Mouse (Mus musculus): Measurements from ENCODE around the gene Ndufv2.

The Ndufv2 gene

DNA sequence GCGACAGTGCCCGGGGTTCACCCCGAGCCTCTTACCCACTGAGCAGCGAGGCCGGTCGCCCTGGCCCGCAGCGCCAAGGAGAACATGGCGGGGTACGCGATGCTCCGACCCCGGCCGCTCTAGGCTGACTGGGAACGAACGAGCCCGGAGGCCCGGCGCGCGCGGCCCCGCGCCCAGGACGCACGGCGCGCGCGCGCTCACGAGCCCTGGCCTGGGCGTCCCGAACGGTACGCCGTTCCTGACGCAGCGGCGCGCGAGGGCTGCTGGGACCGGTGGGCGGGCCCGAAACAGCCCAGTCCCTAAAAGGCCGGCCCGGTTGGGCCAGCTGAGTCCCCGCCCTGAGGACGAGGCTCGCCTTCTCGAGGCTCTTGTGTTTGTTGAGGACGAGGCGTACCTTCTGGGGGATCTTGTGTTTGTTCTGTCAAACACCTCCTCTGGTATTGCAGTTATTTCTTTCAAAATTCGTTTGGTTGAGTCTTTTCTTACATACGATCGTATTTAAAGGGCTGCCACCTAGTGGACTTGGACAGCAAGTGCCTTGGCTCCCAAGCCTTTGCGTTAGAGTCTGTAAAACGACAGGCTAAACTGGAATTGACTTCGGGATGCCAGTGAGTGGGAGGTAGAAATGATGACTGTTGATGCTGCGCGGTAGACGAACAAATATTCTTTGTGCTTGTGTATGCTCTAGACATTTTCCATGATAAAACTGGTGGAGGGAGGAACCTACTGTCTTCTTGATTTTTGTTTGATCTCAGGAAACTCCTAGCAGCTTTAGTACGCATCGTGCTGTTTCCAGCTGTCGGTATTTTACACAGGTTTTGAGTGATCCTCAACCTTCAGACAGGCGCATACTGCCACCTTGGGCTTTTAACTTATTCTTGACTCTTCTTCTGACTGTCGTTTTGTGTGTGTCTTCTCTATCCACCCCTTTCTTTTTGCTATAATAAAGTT lies at the start of gene Ndufv2:
Gene Ndufv2, minus strand, starts transcription at position 180 of the 951 bp plus-strand sequence.
- peak; percentile 97 for DNase-seq

DNA sequence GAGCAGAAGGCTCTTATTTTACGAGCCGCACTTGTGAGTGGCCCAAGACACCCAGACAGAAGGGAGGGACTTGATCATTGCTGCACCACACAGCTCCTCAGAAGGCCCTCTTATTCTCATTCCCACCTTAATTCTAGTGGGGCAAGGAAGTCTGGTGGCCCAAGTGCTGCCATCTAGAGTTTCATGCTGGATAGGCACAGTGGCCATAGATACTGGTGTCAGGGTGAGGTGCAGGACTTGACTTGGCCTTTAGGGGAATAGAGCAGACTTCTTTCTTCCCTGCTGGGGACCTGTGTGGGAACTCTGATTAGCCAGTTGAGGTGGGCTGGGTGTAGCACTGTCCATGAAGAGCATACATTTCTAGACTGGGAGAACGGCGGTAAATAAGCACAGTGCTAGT lies 29.9 kb upstream of the Ndufv2 start:
- DNase-seq: no peak

DNA sequence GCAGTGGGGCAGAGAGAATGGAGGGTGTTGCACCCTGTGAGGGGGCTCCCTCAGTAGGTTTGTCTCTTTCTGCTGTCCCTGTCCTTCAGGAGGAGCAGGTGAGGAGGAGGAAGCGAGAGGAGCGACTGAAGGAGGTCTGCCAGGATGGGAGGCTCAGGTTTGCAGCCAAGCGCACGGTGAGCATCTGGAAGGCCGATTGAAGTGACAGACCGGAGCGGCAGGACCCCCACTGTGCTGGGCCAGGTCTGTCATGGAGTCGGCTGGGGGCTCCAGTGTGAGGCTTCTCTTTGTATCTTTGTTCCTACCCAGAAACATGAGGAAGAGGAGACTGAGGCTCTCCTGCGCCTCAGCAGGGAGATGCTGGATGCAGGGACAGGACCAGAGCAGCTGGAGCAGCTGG lies 29.0 kb upstream of the Ndufv2 start:
- DNase-seq: no peak

DNA sequence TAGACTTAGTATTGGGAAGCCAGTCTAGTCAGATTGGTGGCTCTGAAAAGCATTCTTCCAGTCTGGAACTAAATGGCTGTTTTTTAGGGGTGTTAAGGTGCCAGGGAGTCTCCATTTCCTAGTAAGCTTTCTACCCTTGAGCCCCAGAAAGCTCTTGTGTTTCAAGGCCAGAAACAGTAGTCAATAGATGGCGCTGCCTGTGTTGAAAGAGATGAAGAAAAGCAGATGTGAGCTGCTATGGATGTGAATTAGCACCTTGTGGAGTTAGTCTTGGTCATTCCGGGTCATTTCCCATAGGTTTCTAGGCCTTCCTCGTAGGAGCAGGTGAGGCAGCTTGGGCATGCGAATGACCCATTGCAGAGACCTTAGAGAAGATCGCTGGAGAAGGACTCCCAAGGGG lies 23.9 kb upstream of the Ndufv2 start:
- no peak for DNase-seq

DNA sequence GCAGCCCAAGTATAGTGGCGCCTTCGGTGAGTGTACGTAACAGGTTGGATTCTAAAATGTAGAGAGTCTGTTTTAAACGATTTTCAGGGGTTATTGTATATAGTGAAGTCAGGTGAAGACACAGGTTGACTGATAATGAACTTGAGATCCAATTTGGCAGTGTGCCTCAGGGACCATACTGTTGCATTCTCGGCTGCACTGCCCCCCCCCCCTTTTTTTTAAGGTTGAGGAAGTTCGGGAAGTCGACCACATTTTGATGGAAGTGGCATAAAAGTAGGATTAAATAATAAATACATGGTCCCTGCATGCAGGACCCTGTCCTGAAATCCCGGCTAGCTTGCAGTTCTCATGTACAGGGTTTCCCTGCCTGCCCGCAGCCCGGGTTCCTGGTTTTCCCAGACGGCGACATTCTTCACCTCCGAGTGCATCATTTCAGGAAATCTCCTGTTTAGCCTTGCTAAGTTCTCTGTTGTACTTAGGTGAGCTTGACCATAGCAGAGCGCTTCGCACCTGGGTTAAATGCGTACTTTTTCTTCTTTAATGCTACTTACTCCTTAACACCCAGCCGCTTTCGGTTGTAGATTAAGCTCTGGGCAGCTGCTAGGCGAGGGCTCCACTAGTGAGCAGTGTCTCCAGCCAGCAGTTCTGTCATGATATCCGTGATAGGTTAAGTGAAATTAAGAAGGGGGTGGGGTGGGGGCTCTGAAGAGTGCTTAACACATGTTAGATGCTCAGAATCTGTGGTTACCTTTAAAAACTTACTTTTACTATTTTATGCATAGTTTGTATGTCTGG lies 22.7 kb upstream of the Ndufv2 start:
- peak; percentile 27 for DNase-seq

DNA sequence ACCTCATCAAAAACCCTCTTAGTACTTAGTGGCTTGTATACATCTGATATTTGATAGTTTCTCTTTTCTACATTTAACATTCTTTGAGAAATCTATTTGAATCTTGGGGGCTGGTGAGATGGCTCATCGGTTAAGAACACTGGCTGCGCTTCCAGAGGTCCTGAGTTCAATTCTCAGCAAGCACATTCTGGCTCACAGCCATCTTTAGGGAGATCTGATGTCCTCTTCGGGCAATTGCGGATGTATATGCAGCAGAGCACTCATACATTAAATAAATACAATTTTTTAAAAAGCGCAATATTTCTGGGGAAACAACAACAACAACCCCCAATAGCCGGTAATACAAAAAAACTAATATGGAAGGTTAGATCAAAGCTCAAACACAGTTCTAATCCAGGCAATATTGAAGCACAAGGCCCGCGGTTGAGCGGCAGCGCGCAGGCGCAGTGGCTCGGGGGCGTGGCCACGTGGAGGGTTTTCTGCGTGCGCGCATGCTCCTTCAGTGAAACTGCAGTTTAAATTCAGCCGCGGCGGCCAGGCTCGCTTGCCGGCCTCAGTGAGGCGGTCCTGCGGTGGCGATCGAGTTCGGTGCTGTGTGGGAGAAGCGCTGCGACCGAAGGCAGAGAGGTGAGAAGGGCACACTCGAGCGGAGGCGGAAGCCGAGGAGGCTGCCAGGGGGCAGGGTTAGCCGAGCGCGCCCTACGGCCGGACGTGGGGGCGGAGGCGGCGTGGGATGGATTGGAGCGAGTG lies 21.9 kb upstream of the Ndufv2 start, which contains the start of gene Ddx11:
Gene Ddx11, plus strand, starts transcription at position 455 of the 750 bp plus-strand sequence.
- DNase-seq: peak; percentile 96

DNA sequence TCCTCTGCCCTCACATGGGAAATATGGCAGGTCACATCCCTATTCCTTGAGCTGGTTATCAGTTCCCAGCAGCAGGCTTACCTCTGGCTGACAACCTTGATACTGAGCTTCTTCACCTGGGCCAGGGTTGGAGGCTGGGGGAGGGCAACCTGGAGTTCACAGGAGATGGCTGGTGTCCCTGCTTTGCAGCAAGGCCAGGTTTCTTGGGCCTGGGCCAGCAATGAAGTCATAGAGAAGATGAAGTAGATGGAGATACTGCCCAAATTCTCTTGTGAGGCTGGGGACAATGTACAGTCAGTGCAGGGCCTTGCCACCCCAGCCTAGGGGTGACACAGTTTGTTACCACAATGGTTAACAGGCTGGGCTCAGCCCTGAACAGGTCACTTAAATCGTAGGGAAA lies 19.3 kb upstream of the Ndufv2 start:
- DNase-seq: no peak

DNA sequence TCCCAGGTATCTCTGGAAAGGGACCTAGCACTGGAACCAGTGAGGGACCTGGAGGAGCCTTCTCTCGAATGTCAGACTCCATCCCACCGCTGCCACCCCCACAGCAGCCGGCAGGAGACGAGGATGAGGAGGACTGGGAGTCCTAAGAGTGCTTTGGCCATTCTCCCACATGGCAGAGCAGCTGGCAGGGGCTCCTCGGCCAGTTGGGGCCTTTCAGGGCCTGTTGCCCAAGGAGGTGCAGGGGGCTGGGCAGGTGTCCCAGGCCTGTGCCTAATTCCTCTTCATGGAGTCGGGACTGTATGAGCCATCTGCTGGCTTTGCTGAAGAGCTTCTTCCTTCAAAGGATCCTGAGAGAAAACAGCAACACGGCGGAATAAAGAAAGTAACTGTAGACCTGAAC lies 17.6 kb upstream of the Ndufv2 start:
- no peak for DNase-seq

DNA sequence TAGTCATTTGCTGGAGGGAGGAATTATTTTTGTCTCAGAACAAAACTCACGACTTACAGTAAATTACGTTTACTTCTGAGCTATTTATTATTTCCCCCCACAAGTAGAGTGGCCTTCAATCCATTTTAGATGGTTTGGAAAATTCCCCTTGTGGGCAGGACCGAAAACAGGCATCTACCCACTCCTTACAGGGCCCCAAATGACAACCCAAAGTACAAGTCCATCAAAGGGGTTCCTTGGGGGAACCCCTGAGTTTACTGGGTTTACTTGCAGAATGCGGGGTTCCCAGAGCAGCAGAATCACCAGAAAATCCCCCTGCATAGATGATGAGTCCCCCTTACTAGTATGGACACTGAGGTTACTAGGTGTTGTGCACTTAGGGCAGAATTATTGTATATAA lies 10.8 kb upstream of the Ndufv2 start:
- no peak for DNase-seq

DNA sequence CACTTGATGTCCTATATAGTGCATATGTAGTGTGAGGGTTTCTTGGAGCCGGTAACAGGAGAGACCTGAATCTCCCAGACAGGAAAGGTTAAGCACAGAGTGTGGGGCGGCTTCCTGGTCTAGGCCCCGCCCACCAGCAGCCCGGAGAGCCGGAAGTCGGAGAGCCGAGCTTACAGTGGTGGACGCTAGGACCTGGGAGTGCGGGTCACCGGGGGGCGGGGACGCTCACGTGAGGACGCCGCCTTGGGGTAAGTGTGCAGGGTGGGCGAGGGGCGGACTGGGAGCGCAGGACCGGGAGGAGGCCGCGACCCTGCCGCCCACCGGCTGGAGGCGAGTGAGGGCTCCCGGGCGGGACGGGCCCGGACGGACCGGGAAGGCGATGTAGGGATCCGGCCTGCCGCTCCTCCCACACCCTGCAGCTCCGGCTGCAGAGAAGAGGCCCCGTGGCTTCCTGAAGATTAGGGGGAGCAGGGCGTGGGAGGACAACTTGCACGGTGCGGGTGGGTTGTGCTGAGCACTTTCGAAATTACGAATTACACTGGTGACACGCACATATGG lies 10.1 kb upstream of the Ndufv2 start, which contains the start of gene Washc1:
Gene Washc1, plus strand, starts transcription at position 144 of the 558 bp plus-strand sequence.
- DNase-seq: peak; percentile 95

DNA sequence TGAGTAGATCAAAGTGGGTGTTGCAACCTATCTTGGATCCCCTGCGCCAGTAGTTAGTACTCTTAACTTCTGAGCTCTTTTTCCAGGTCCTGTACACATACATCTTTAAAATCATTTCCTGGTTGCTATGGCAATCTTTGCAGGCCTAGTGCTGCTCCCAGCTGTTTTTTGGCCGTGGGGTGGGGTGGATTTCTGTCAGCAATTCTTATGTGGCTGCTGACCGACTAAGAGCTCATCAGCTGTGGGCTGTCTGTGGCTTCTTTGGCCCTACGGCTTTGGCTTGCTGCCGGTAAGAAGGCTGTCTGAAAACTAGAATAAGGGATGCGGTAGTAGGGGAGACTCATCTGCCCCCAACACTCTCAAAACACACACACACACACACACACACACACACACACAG lies 9.4 kb upstream of the Ndufv2 start:
- peak; percentile 66 for DNase-seq

DNA sequence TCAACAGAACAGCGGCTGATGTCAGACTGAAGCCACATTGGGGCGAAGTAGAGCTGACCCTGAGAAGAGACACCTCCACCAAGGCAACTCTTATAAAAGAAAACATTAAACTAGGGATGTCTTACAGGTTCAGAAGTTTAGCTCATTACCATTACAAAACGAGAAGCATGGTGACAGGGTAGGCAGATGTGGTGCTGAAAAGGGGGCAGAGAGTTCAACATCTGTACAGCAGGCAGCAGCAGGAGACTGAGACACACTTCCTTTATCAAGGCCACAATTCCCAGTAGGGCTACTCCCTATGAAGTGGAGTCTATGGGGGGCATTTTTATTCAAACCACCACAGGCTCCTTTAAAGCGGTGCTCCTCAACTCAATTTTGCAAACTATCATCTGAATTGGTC lies 6.8 kb upstream of the Ndufv2 start:
- DNase-seq: no peak

DNA sequence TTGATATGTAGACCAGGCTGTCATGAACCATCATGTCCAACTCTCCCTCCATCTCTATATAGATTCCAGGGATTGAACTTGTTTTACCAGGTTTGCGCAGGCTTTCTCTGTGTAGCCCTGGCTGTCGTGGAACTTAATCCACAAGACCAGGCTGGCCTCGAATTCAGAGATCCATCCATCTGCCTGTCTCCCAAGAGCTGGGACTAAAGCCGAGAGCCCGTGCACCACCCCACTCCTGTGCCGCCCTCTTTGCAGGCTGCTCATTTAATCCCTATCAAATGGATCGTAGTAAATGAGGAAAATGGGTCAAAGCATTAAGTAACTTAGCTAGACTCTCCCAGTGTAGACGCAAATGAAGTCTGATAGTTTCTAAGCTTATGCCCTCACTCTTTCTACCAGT lies 6.1 kb upstream of the Ndufv2 start:
- DNase-seq: no peak

DNA sequence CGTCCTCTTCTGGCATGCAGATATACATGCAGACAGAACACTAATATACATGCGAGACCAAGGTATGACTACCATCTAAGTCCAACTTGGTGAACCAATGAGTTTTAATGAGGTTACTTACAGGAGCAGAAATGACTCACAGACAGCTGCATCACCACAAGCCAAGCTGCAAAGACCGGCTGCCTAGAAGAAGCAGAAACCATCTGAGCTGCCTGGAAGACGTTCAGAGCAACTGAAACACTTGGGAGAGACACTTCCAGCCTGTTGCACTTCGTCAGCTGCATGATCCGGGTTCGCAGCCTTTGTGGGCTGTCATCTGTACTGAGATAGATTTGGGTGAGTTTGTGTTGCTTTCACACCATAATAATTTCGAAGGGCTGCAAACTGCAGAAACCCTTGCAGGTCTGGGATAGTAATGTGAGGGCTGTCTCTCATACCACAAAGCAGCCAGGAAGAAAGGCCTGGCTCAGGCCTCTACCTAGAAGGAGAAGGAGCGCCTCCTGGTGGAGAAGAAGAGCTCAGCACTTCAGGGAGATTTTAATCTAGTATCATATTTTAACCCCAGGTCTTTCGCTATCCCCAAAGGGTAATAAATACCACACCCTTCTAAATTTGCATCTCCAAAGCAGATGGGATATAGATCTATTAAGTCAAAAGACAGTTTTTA lies 5.4 kb upstream of the Ndufv2 start:
- peak; percentile 82 for DNase-seq

DNA sequence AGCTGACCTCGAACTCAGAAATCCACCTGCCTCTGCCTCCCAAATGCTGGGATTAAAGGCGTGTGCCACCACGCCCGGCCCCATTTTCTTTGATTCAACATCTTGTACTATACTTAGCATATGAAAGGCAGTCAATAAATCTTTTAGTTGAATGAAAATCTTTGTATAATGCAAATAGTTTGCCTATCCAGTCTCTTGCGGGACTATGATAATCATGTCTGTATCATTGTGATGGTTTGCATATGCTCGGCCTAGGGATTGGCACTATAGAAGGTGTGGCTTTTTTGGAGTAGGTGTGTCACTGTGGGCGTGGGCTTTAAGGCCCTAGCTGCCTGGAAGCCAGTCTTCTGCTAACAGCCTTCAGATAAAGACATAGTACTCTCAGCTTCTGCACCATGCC lies 2.7 kb upstream of the Ndufv2 start:
- no peak for DNase-seq

DNA sequence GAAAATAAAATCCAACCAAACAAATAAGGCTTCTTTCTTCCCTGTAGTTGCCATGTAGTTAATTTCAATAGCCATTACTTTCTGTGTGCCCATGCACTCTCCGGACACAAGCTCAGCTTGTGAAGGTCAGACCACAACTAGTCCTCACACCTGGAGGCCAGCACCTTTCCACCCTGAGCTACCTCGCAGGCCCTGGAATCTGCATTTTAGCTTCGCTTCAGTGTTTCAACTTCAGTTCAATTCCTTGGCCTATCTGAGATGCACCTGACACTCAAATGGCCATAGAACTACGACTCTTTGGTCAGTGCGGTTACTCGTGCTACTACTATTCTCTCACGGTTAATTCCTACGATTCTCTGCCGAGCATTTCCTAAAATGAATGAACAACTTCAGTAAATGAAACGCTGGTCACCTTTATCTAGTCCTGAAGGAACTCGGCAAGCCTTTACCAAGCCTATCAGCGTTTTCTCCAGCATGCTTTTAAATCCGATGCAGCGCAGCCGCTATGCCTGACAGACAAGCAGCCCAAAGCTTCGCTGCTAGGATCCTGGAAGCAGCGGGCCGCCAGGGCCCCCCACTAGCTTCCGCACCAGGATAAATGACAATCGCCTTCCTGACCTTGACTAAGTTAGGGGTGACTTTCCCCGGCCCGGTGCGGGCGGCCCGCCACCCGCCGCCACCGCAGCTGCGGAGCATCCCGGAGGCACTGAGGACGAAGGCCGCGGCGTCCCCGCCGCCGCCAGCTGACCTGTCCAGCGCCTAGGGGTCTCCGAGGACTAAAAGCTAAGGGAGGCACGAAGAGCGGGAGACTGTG lies 586 bp downstream of the Ndufv2 start:
- no peak for DNase-seq

DNA sequence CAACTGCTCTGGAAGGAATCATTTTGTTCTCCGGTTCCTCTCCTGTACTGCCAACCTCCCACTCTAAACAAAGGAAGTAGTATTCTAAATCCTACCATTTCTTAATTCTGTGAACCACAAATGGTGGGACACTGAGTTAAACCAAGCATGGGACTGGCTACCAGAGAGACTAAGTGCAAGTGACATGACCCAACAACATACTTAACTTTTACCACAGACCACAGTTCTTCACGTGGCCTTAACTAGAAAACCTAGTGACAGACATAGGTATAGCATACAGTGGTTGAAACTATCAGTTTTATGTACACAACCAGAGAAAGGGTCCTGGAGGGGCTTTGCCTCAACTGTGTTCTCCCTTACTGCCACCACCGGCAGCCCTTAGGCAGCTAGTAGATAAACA lies 8.7 kb downstream of the Ndufv2 start:
- DNase-seq: no peak

DNA sequence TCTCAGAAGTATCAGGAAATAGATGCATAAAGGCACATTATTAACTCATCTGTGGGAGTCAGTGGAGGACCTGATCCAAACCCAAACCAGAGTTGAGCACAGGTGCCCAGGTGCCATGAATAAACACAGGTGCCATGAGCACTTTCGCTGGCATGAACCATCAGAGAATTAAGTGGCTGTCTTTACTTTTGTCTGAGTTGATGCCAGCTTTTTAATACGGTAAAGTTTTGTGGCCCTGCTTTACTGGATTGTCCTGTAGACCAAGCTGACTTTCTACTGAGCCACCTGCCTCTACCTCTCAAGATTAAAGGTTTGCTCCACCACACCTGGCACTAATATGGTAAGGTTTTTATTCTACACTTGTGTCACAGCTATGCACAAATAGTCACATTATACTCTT lies 9.3 kb downstream of the Ndufv2 start:
- no peak for DNase-seq

DNA sequence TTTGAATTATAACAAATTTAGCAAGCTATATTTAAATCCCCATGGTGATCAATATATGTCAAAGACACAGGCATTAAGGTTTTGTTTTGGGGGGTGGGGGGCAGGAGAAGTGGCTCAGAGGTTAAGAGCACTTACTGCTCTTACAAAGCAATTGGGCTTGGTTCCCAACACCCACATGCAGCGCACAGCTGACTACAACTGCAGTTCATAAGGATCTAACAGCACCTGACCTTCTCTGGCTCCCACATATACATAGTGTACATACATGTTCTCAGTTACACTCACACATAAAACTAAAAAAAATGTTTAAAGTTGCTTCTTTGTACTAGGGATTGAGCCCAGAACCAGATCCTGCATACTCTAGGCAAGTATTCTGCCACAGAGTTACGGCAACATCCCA lies 10.0 kb downstream of the Ndufv2 start:
- no peak for DNase-seq

DNA sequence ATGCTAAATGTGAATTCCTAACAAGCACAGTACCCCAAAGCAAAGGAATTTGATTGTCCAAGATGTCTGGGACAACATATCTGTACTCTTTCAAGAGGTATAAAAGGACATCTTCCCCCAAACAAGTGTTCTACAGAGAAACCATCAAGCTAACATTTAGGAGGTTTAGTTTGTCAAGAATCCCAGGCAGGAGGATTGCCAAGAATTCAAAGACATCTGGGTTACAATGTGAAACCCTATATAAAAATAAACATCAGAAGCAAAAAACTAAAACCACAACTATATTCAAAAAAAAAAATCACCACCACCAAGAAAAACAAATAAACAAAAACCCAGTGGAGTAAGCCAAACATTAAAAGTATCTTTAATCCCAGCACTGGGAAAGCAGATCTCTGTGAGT lies 11.1 kb downstream of the Ndufv2 start:
- no peak for DNase-seq

DNA sequence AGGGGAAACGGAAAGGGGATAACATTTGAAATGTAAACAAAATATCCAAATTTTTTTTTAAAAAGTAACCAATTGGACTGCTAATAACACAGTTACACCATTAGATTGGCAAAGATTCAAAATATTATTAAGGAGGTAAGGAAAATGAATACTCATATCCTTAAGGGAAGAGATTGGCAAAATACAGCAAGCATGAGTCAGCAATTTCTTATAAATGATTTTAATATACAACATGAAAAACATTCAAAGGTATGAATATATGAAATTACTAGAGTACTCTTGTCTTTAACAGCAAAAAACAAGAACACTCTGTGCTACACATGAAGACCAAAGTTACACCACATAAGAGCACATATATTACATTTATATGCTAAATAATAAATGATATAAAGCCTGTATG lies 16.3 kb downstream of the Ndufv2 start:
- no peak for DNase-seq
